Mouse (Mus musculus) midbrain, postnatal 0 days (tissue): Measurements from ENCODE around the gene Fam214a. TPM values are rescaled to one million over a fixed set of nuclear protein-coding genes. Genes with fewer than 3 reads are reported as not detected.

Experiments used
- ATAC-seq: fragments of 200-750 bp; cut with Nextera tagmentation; 2 replicates; pipeline ENCODE4 v1.8.0; 2017; ENCODE audit warnings: moderate number of reproducible peaks, mild to moderate bottlenecking, moderate TSS enrichment, moderate library complexity; ENCODE audit not compliant: low FRiP score
- DNase-seq: peaks from one replicate; pipeline ENCODE4 v3.0.0-alpha.2; 2015; ENCODE audit warnings: low spot score
- H3K27ac ChIP-seq: fragments of 300-500 bp; sonication (generic); 2 replicates; pipeline ENCODE4 v1.5.1; 2014; ENCODE audit warnings: low read depth, mild to moderate bottlenecking, low read length, mixed read lengths
- H3K27me3 ChIP-seq: fragments of 300-500 bp; sonication (generic); 2 replicates; pipeline ENCODE4 v1.6.1; 2014; ENCODE audit warnings: low read length, control low read depth, mixed read lengths; ENCODE audit not compliant: insufficient read depth
- H3K36me3 ChIP-seq: fragments of 300-500 bp; sonication (generic); 2 replicates; pipeline ENCODE4 v1.6.1; 2014; ENCODE audit warnings: low read length, control low read depth, mixed read lengths; ENCODE audit not compliant: insufficient read depth
- H3K4me1 ChIP-seq: fragments of 300-500 bp; sonication (generic); 2 replicates; pipeline ENCODE4 v1.6.1; 2014; ENCODE audit warnings: mild to moderate bottlenecking, control low read depth, antibody characterized with exemption, low read length, mixed read lengths; ENCODE audit not compliant: insufficient read depth
- H3K4me2 ChIP-seq: fragments of 300-500 bp; sonication (generic); 2 replicates; pipeline ENCODE4 v1.6.1; 2014; ENCODE audit warnings: low read depth, mild to moderate bottlenecking, low read length, mixed read lengths; ENCODE audit not compliant: poor library complexity, severe bottlenecking
- H3K4me3 ChIP-seq: fragments of 300-500 bp; sonication (generic); 2 replicates; pipeline ENCODE4 v1.5.1; 2014; ENCODE audit warnings: low read depth, mild to moderate bottlenecking, low read length, moderate library complexity
- H3K9ac ChIP-seq: fragments of 300-500 bp; sonication (generic); replicated peaks from 2 replicates; pipeline ENCODE4 v1.6.1; 2014; ENCODE audit warnings: mild to moderate bottlenecking, low read length, moderate library complexity, mixed read lengths; ENCODE audit not compliant: poor library complexity, severe bottlenecking
- H3K9me3 ChIP-seq: fragments of 300-500 bp; sonication (generic); 2 replicates; pipeline ENCODE4 v1.6.1; 2016; ENCODE audit warnings: low read length, control low read depth
- CTCF ChIP-seq: IDR thresholded peaks from 2 replicates; pipeline ENCODE4 v1.5.1; 2016; ENCODE audit warnings: antibody characterized with exemption, mild to moderate bottlenecking
- WGBS: fragments of 180-500 bp; shearing (Covaris S2); extraction: QIAGEN DNeasy Blood & Tissue Kit; methylation state at CpG from one replicate; pipeline ENCODE4 v1.1.7; 2014; 5-methylcytosine and 5-hydroxymethylcytosine counted together
- polyA plus RNA-seq: library from polyadenylated mRNA; unstranded; fragments of >200 nt; fragmentation: Nextera tagmentation; extraction: Ambion mirVana; gene quantifications from 2 replicates; pipeline ENCODE4 v1.2.1, GENCODE M21; 2015
- total RNA-seq: library from RNA; depleted of rRNA; stranded (reverse); fragments of >200 nt; gene quantifications from 2 replicates; pipeline ENCODE4 v1.2.3, GENCODE M21; 2014

The Fam214a gene
- total and polyA plus RNA-seq, 2 experiments from 2014 or later = 18.2 to 32.3 TPM

- no peak overlapping the region for H3K4me3 ChIP-seq
- TF ChIP-seq CTCF = no peak
- H3K27me3 ChIP-seq = no peaks in the 10 kb centered on the region
- no peak overlapping the region for H3K9ac ChIP-seq
- H3K9me3 ChIP-seq = no peaks in the 10 kb centered on the region
- ATAC-seq (no peak), DNase-seq (no peak)
- no peaks in the 10 kb centered on the region for H3K4me1 ChIP-seq
- H3K27ac ChIP-seq = no peak overlapping the region
- 67% methylated on average over 2 of the region's 2 CpGs for WGBS
- no peak overlapping the region for H3K4me2 ChIP-seq
- H3K36me3 ChIP-seq = no peaks in the 10 kb centered on the region
Measured at GRCm38 (mm10) chr9:74911919-74912318, 40.8 kb upstream of the Fam214a start.

GRCm38 (mm10) chr9:74912619-74913376 lies 39.9 kb upstream of the Fam214a start:
- Histone ChIP-seq H3K9ac (no peak overlapping the region), H3K4me2 (no peak overlapping the region), H3K4me1 (no peaks in the 10 kb centered on the region), H3K27me3 (no peaks in the 10 kb centered on the region), H3K9me3 (no peaks in the 10 kb centered on the region; the same call in 1 of the 2 replicates), H3K27ac (no peak overlapping the region), H3K4me3 (no peak overlapping the region), H3K36me3 (no peaks in the 10 kb centered on the region)
- DNase-seq (no peak), ATAC-seq (no peak)
- 72% methylated on average over 19 of the region's 19 CpGs for WGBS
- no peak for TF ChIP-seq CTCF

DNA sequence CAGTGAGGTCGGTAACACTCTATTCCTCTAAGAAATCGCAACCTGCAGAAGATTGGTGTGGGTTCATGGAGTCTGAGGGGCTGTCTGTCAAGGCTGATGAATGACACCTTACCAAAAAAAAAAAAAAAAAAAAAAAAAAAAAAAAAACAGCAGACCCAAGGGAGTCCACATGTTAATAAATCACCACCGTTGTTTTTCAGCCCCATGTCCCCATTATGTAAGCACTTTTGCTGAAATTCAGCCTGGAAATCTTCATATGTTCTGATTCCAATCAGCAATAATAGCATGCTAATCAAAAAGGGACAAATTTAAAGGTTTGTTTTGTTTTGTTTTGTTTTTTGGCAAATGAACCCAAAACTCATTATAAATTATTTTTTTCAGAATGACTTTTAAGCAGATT lies 37.1 kb upstream of the Fam214a start:
- no peaks in the 10 kb centered on the region for H3K36me3 ChIP-seq
- TF ChIP-seq CTCF = no peak
- H3K4me2 ChIP-seq = no peak overlapping the region
- H3K4me3 ChIP-seq = no peak overlapping the region
- H3K27me3 ChIP-seq = no peaks in the 10 kb centered on the region
- no peak overlapping the region for H3K9ac ChIP-seq
- no peak for ATAC-seq
- H3K27ac ChIP-seq = no peak overlapping the region
- H3K9me3 ChIP-seq = no peaks in the 10 kb centered on the region; the same call in 1 of the 2 replicates
- DNase-seq = no peak
- no peaks in the 10 kb centered on the region for H3K4me1 ChIP-seq
- WGBS = 87% methylated on average over 3 of the region's 3 CpGs

DNA sequence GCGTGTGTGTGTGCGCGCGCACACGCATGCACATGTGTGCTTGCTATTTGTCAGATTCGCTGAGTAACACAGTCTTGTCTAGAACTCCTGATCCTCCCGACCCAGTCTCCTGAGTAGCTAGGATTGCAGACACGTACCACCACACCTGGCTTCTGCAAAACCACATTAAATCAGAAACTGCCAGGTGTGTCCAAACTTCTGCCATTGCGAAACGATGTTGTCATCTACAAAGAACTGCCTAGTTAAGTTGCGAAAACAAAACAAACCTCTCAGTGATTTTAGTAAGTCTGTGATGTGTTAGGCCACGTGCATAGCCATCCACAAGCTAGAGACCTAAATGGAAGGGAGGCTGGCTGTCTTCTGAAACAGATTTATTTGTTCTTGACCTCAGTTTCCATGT lies 32.2 kb upstream of the Fam214a start:
- TF ChIP-seq CTCF = no peak
- 95% methylated on average over 12 of the region's 12 CpGs for WGBS

DNA sequence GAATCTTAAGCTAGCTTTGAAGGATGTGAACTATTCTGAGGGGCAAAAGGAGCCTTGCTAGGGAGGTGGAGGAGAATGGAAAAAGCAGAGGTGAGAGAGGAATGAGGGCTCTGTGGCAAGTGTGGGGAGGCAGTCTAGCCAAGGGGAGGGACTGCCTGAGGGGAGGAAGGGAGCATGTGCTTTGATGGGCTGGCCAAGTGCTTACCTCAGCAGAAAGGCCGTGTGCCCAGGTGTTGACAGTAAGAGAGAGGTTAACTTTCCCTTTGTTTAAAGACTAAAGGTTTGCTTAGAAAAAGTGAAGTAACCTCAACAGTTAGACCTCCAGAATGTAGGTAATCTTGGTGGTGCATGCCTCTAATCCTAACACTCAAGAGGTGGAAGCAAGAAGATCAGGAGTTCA lies 31.3 kb upstream of the Fam214a start:
- no peak for ATAC-seq
- Histone ChIP-seq H3K27ac (no peak overlapping the region), H3K9ac (no peak overlapping the region), H3K27me3 (no peaks in the 10 kb centered on the region), H3K4me2 (no peak overlapping the region), H3K4me3 (no peak overlapping the region), H3K4me1 (no peaks in the 10 kb centered on the region), H3K36me3 (no peaks in the 10 kb centered on the region), H3K9me3 (no peaks in the 10 kb centered on the region; the same call in 1 of the 2 replicates)
- DNase-seq = no peak
- WGBS = 61% methylated on average over 1 of the region's 1 CpGs
- no peak for TF ChIP-seq CTCF

More for the DNA sequence above, 32.2 kb upstream of the Fam214a start:
- no peaks in the 10 kb centered on the region for H3K27me3 ChIP-seq
- no peak overlapping the region for H3K4me3 ChIP-seq
- no peaks in the 10 kb centered on the region for H3K4me1 ChIP-seq
- DNase-seq = no peak
- no peaks in the 10 kb centered on the region; the same call in 1 of the 2 replicates for H3K9me3 ChIP-seq
- no peak overlapping the region for H3K4me2 ChIP-seq
- no peaks in the 10 kb centered on the region for H3K36me3 ChIP-seq
- H3K27ac ChIP-seq = no peak overlapping the region
- H3K9ac ChIP-seq = no peak overlapping the region
- ATAC-seq = no peak

- no peak for TF ChIP-seq CTCF
- ATAC-seq = no peak
- DNase-seq = no peak
- Histone ChIP-seq H3K4me3 (no peak overlapping the region), H3K9me3 (no peaks in the 10 kb centered on the region), H3K36me3 (no peaks in the 10 kb centered on the region), H3K4me1 (no peaks in the 10 kb centered on the region), H3K27me3 (no peaks in the 10 kb centered on the region), H3K9ac (no peak overlapping the region), H3K4me2 (no peak overlapping the region), H3K27ac (no peak overlapping the region)
- WGBS = 80% methylated on average over 3 of the region's 3 CpGs
Measured at GRCm38 (mm10) chr9:74922884-74923283, 29.8 kb upstream of the Fam214a start.
